Mouse (Mus musculus) embryo, embryonic 11 days (tissue): ENCODE data around the gene Vkorc1.
"Not testable (repeated sequence)": the region's sequence is repeated elsewhere in the genome, so short reads cannot be mapped to it uniquely, and the experiment has no call there.

ENCODE experiments used
- DNase-seq: peaks from one replicate; pipeline ENCODE4 v3.0.0-alpha.2; 2015

The Vkorc1 gene

GRCm38 (mm10) chr7:127912938-127913337 is 17.5 kb upstream of the Vkorc1 start:
- DNase-seq, result no peak

- peak; percentile 96 for DNase-seq
These were observed 16.9 kb upstream of the Vkorc1 start, which contains the start of gene Kat8 for GRCm38 (mm10) chr7:127912190-127912871. Gene Kat8, plus strand, starts transcription at chr7:127912516.

- DNase-seq, result no peak
These were observed 13.2 kb upstream of the Vkorc1 start for GRCm38 (mm10) chr7:127908656-127909055.

GRCm38 (mm10) chr7:127907939-127908338 is 12.5 kb upstream of the Vkorc1 start:
- no peak for DNase-seq

GRCm38 (mm10) chr7:127903971-127904796 is 8.8 kb upstream of the Vkorc1 start, which contains the start of gene Bckdk:
Gene Bckdk, plus strand, starts transcription at chr7:127904082.
- DNase-seq, result peak; percentile 92

- DNase-seq, result no peak
These were observed 6.4 kb upstream of the Vkorc1 start for GRCm38 (mm10) chr7:127901772-127902171.

- DNase-seq, result no peak
These were observed 4.6 kb upstream of the Vkorc1 start for GRCm38 (mm10) chr7:127899997-127900396.

GRCm38 (mm10) chr7:127898179-127898956 is 3.0 kb upstream of the Vkorc1 start:
- DNase-seq, result no peak

GRCm38 (mm10) chr7:127897542-127897941 is 2.1 kb upstream of the Vkorc1 start:
- no peak for DNase-seq

- peak; percentile 64 for DNase-seq
These were observed 967 bp upstream of the Vkorc1 start for GRCm38 (mm10) chr7:127896384-127896783.

GRCm38 (mm10) chr7:127895891-127896290 is 474 bp upstream of the Vkorc1 start:
- DNase-seq, result not testable (repeated sequence)

GRCm38 (mm10) chr7:127894480-127894879 is 937 bp downstream of the Vkorc1 start:
- DNase-seq, result no peak

GRCm38 (mm10) chr7:127890798-127891197 is 4.6 kb downstream of the Vkorc1 start, which contains the start of gene Prss53:
Gene Prss53, minus strand, starts transcription at chr7:127890970.
- DNase-seq, result no peak

GRCm38 (mm10) chr7:127888821-127889220 is 6.6 kb downstream of the Vkorc1 start:
- DNase-seq, result no peak

GRCm38 (mm10) chr7:127887781-127888180 is 7.6 kb downstream of the Vkorc1 start:
- no peak for DNase-seq

GRCm38 (mm10) chr7:127887191-127887590 is 8.2 kb downstream of the Vkorc1 start:
- no peak for DNase-seq

GRCm38 (mm10) chr7:127886551-127886950 is 8.9 kb downstream of the Vkorc1 start:
- no peak for DNase-seq

- no peak for DNase-seq
These were observed 9.5 kb downstream of the Vkorc1 start for GRCm38 (mm10) chr7:127885951-127886350.

- DNase-seq, result no peak
These were observed 15.0 kb downstream of the Vkorc1 start for GRCm38 (mm10) chr7:127880431-127880830.

GRCm38 (mm10) chr7:127879301-127879700 is 16.1 kb downstream of the Vkorc1 start:
- DNase-seq, result no peak

GRCm38 (mm10) chr7:127876467-127877348 is 18.7 kb downstream of the Vkorc1 start, which contains the start of gene Zfp668:
Gene Zfp668, minus strand, starts transcription at chr7:127876828.
- peak; percentile 96 for DNase-seq

GRCm38 (mm10) chr7:127876041-127876466 is 19.4 kb downstream of the Vkorc1 start, which contains the start of gene Zfp646:
Gene Zfp646, plus strand, starts transcription at chr7:127876221.
- DNase-seq, result peak; percentile 92
